Mouse (Mus musculus) olfactory bulb, adult 2 months (tissue): ENCODE results near the gene Zfp292. TPM values are rescaled to one million over a fixed set of nuclear protein-coding genes. Genes with fewer than 3 reads are reported as not detected.

Experiments
- H3K27ac ChIP-seq: fragments of 200-500 bp; 2 replicates; pipeline ENCODE4 v1.5.1; 2012; ENCODE audit warnings: low read depth, low read length; ENCODE audit not compliant: insufficient read depth
- H3K4me1 ChIP-seq: fragments of 200-500 bp; 2 replicates; pipeline ENCODE4 v1.6.1; 2012; ENCODE audit warnings: low read length; ENCODE audit not compliant: control insufficient read depth, insufficient read depth
- H3K4me3 ChIP-seq: fragments of 200-500 bp; 2 replicates; pipeline ENCODE4 v1.5.1; 2012; ENCODE audit warnings: mild to moderate bottlenecking, low read depth, low read length, moderate library complexity; ENCODE audit not compliant: insufficient read depth
- CTCF ChIP-seq: fragments of 200-500 bp; IDR thresholded peaks from 2 replicates; pipeline ENCODE4 v1.5.1; 2012; ENCODE audit warnings: low read depth, mild to moderate bottlenecking, low read length, moderate library complexity; ENCODE audit not compliant: insufficient read depth
- POLR2A ChIP-seq: fragments of 200-500 bp; IDR thresholded peaks from 2 replicates; pipeline ENCODE4 v1.6.1; 2012; ENCODE audit warnings: mild to moderate bottlenecking, low read depth, low read length, moderate library complexity; ENCODE audit not compliant: insufficient read depth
- WGBS: fragments of 180-500 bp; shearing (Covaris S2); methylation state at CpG from one replicate; pipeline ENCODE4 v1.1.7; 2018; 5-methylcytosine and 5-hydroxymethylcytosine counted together
- polyA plus RNA-seq: library from polyadenylated mRNA; stranded (reverse); fragments of >200 nt; gene quantifications from 2 replicates; pipeline ENCODE4 v1.2.4, GENCODE M21; 2012; ENCODE audit warnings: low replicate concordance; ENCODE audit not compliant: missing spikeins, insufficient read depth, insufficient read length

Gene Zfp292
- polyA plus RNA-seq, 1 experiment, result not detected

GRCm38 (mm10) chr4:34823901-34824300 is 58.9 kb downstream of the Zfp292 start:
- WGBS, result 54% methylated on average over 1 of the region's 1 CpGs
- H3K4me1 ChIP-seq, result no peaks in the 10 kb centered on the region

GRCm38 (mm10) chr4:34819904-34820303 is 62.9 kb downstream of the Zfp292 start:
- Histone ChIP-seq H3K4me3 (no peak overlapping the region), H3K27ac (no peak overlapping the region), H3K4me1 (no peaks in the 10 kb centered on the region)
- TF ChIP-seq CTCF (no peak), POLR2A (no peak)
- WGBS, result 87% methylated on average over 4 of the region's 4 CpGs

More at GRCm38 (mm10) chr4:34823901-34824300, 58.9 kb downstream of the Zfp292 start:
- no peak overlapping the region for H3K27ac ChIP-seq
- TF ChIP-seq CTCF, result no peak
- TF ChIP-seq POLR2A, result no peak
- H3K4me3 ChIP-seq, result no peak overlapping the region

GRCm38 (mm10) chr4:34801166-34802034 is 81.4 kb downstream of the Zfp292 start:
- Histone ChIP-seq H3K4me1 (no peaks in the 10 kb centered on the region), H3K27ac (no peak overlapping the region), H3K4me3 (no peak overlapping the region)
- TF ChIP-seq POLR2A, result no peak
- TF ChIP-seq CTCF, result no peak
- WGBS, result 84% methylated on average over 14 of the region's 14 CpGs

GRCm38 (mm10) chr4:34798005-34798404 is 84.8 kb downstream of the Zfp292 start:
- no peak overlapping the region for H3K4me3 ChIP-seq
- 83% methylated on average over 2 of the region's 2 CpGs for WGBS
- H3K4me1 ChIP-seq, result no peaks in the 10 kb centered on the region
- TF ChIP-seq CTCF (no peak), POLR2A (no peak)
- H3K27ac ChIP-seq, result no peak overlapping the region

- Histone ChIP-seq H3K27ac (no peak overlapping the region), H3K4me1 (no peaks in the 10 kb centered on the region), H3K4me3 (no peak overlapping the region)
- 66% methylated on average over 8 of the region's 8 CpGs for WGBS
- TF ChIP-seq CTCF, result no peak
- no peak for TF ChIP-seq POLR2A
These were observed 85.3 kb downstream of the Zfp292 start for GRCm38 (mm10) chr4:34797294-34797983.

GRCm38 (mm10) chr4:34796294-34796693 is 86.5 kb downstream of the Zfp292 start:
- TF ChIP-seq CTCF, result no peak
- no peak for TF ChIP-seq POLR2A
- no peak overlapping the region for H3K4me3 ChIP-seq
- 63% methylated on average over 5 of the region's 5 CpGs for WGBS

GRCm38 (mm10) chr4:34786476-34786875 is 96.3 kb downstream of the Zfp292 start:
- whole genome bisulfite sequencing, result 90% methylated on average over 3 of the region's 3 CpGs
- TF ChIP-seq CTCF (no peak), POLR2A (no peak)
- no peak overlapping the region for H3K4me3 ChIP-seq
- no peak overlapping the region for H3K27ac ChIP-seq
- no peaks in the 10 kb centered on the region for H3K4me1 ChIP-seq

More at GRCm38 (mm10) chr4:34796294-34796693, 86.5 kb downstream of the Zfp292 start:
- Histone ChIP-seq H3K27ac (no peak overlapping the region), H3K4me1 (no peaks in the 10 kb centered on the region)

GRCm38 (mm10) chr4:34785646-34786045 is 97.1 kb downstream of the Zfp292 start:
- no peak overlapping the region for H3K4me3 ChIP-seq
- no peaks in the 10 kb centered on the region for H3K4me1 ChIP-seq
- TF ChIP-seq CTCF, result no peak
- TF ChIP-seq POLR2A, result no peak
- 72% methylated on average over 2 of the region's 2 CpGs for WGBS
- H3K27ac ChIP-seq, result no peak overlapping the region

GRCm38 (mm10) chr4:34784865-34785264 is 97.9 kb downstream of the Zfp292 start:
- WGBS, result 56% methylated on average over 5 of the region's 5 CpGs
- H3K27ac ChIP-seq, result no peak overlapping the region
- no peak overlapping the region for H3K4me3 ChIP-seq
- no peaks in the 10 kb centered on the region for H3K4me1 ChIP-seq
- TF ChIP-seq CTCF (no peak), POLR2A (no peak)
